ENCODE assay signal across 9 mouse cellular contexts in the genomic region with DNA sequence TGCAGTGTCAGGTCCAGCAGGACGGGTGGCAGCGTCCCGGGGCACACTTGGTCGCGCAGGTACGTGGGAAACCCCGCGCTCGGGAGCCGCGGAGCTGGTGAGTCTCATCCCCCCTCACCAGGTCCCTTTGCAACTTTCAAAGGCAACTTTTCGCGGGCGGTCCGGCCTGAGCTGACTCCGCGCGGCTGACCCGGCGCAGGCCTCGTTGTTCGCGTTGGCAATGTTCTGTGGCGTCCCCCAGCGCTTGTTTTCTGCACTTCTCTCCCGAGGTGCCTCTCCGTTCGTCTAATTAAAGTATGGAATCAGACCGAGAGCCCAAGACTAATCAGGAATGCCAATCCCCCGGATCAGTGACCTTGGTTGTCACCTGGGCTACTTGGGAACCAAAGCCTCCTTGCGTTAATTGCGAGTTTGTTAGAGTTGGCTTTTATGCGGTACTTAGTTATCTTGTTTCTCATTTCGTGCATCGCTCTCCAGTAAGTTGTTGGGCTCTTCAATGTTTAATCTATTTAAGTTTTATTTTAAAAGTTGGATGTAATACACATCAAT. TPM values are rescaled to one million over a fixed set of nuclear protein-coding genes. Genes with fewer than 3 reads are reported as not detected.
DNase-seq lines count a peak whose midpoint lies in the region; ATAC-seq and TF ChIP-seq lines count a peak whose summit lies in the region.
"Had no signal": no experiment of that assay in that cellular context is flagged by ENCODE, and none has a peak within 500 bp of the region (broad histone marks: within the 10 kb centered on the region; RNA-seq: fewer than 3 reads in every experiment).

No protein-coding gene starts in this region.

- no peaks in the 10 kb centered on the region for H3K9me3 ChIP-seq in ES-Bruce4 (replicated peaks; ENCODE audit: control insufficient read depth, insufficient read depth, low read length, poor library complexity, severe bottlenecking)
- H3K9me3 ChIP-seq in hindbrain, embryonic 13.5 days, result no peaks in the 10 kb centered on the region

- peak; percentile 15; the same call in 1 of the 2 replicates for ATAC-seq in hindbrain, embryonic 13.5 days (ENCODE audit: low FRiP score)
- ATAC-seq in activated CD4-positive, CD25-positive, alpha-beta regulatory T cell, adult 4 months, result no peak

- no peaks in the 10 kb centered on the region for H3K36me3 ChIP-seq in ES-Bruce4 (ENCODE audit: control insufficient read depth, insufficient read depth, low read length, poor library complexity, severe bottlenecking)
- no peaks in the 10 kb centered on the region for H3K36me3 ChIP-seq in hindbrain, embryonic 13.5 days

- DNase-seq in brain, adult 2 months (ENCODE audit: low read depth, low spot score), result peak; percentile 18
- DNase-seq in forelimb bud, embryonic 11.5 days (ENCODE audit: low read depth, low spot score), result peak; percentile 45
- peak; percentile 16 to 29 for DNase-seq in layer of hippocampus, postnatal 36 days
- DNase-seq in lung, postnatal 36 days, result peak; percentile 30
- DNase-seq in right cerebral cortex, postnatal 10 days (ENCODE audit: low spot score in 2 of 2), result peak; percentile 38 to 56

- no peak for TF ChIP-seq EP300 in ES-Bruce4 (IDR thresholded peaks at IDR 0.05; ENCODE audit: insufficient read depth, low read depth, low read length)

- H3K4me3 ChIP-seq in ES-Bruce4 (ENCODE audit: low read depth, low read length), result peak overlapping the region; percentile 92
- peak overlapping the region; percentile 77 for H3K4me3 ChIP-seq in hindbrain, embryonic 13.5 days

- no peaks in the 10 kb centered on the region for H3K27me3 ChIP-seq in ES-Bruce4 (ENCODE audit: control insufficient read depth, insufficient read depth, low read length, poor library complexity, severe bottlenecking)
- peaks cover 40% of the 10 kb centered on the region for H3K27me3 ChIP-seq in hindbrain, embryonic 13.5 days

- no peak for TF ChIP-seq POLR2A in ES-Bruce4 (IDR thresholded peaks at IDR 0.05; ENCODE audit: insufficient read depth, low read length)

- no peaks in the 10 kb centered on the region for H3K4me1 ChIP-seq in ES-Bruce4 (ENCODE audit: control insufficient read depth, insufficient read depth, low read length)
- peaks cover 17% of the 10 kb centered on the region for H3K4me1 ChIP-seq in hindbrain, embryonic 13.5 days (replicated peaks)

- TF ChIP-seq CTCF in ES-Bruce4 (IDR thresholded peaks at IDR 0.05; ENCODE audit: low read depth, low read length), result peak; percentile 12

- peak overlapping the region; percentile 66 for H3K9ac ChIP-seq in ES-Bruce4 (ENCODE audit: low read depth, poor library complexity, severe bottlenecking)
- H3K9ac ChIP-seq in hindbrain, embryonic 13.5 days, result peak overlapping the region; percentile 79

- WGBS in hindbrain, embryonic 13.5 days, result under 1% methylated on average over 35 of the region's 35 CpGs

- H3K27ac ChIP-seq in ES-Bruce4 (ENCODE audit: insufficient read depth, low read length), result no peak overlapping the region
- peak overlapping the region; percentile 70 for H3K27ac ChIP-seq in hindbrain, embryonic 13.5 days

- peak overlapping the region; percentile 100 for H3K4me2 ChIP-seq in hindbrain, embryonic 13.5 days

RNA-seq across cellular contexts. Expression of a gene that starts 0.8 kb away (rescaled TPM):
- 41.5 and 44.1 TPM in 2 replicates for polyA plus RNA-seq in ES-Bruce4 (2011; ENCODE audit: insufficient read depth, insufficient read length, low read depth, missing spikeins)
- 9.2 and 10.2 TPM in 2 replicates for polyA plus RNA-seq in hindbrain, embryonic 13.5 days (2015; fragmentation: Nextera tagmentation; extraction: Ambion mirVana)
- total RNA-seq in layer of hippocampus, postnatal 36 days (2021), result 10 to 100 TPM; 21.7 to 24.8 TPM
- polyA plus RNA-seq in activated CD4-positive, CD25-positive, alpha-beta regulatory T cell, adult 4 months (2017; shearing (Covaris generic)), result not detected
- total RNA-seq: neutrophil, adult 5-6 weeks had no signal

Comparison
In these comparisons a context has a peak if more than half of its experiments do, and no peak if none do; other contexts are left out.
1. RNA of a gene that starts 0.8 kb away (polyA plus RNA-seq): 41.5 to 44.1 TPM in ES-Bruce4 and 9.2 to 10.2 TPM in hindbrain, embryonic 13.5 days; not detected in activated CD4-positive, CD25-positive, alpha-beta regulatory T cell, adult 4 months; every median in the first group is over 10 times any median in the second.
2. Peak in every context shown above with its lines, with median percentiles within 50 percentile points of each other: DNase-seq.